Mouse (Mus musculus) midbrain, embryonic 12.5 days (tissue): Measurements from ENCODE around the gene Lrrc36. TPM values are rescaled to one million over a fixed set of nuclear protein-coding genes. Genes with fewer than 3 reads are reported as not detected.

Experiments
- ATAC-seq: fragments of 200-750 bp; cut with Nextera tagmentation; 2 replicates; pipeline ENCODE4 v1.8.0; 2017; ENCODE audit warnings: low read depth, moderate TSS enrichment, moderate library complexity; ENCODE audit not compliant: low FRiP score
- H3K27ac ChIP-seq: fragments of 300-500 bp; sonication (generic); replicated peaks from 2 replicates; pipeline ENCODE4 v1.5.1; 2016; ENCODE audit warnings: mild to moderate bottlenecking
- H3K27me3 ChIP-seq: fragments of 300-500 bp; sonication (generic); 2 replicates; pipeline ENCODE4 v1.6.1; 2016; ENCODE audit warnings: mild to moderate bottlenecking
- H3K36me3 ChIP-seq: fragments of 300-500 bp; sonication (generic); 2 replicates; pipeline ENCODE4 v1.6.1; 2016
- H3K4me1 ChIP-seq: fragments of 300-500 bp; sonication (generic); 2 replicates; pipeline ENCODE4 v1.6.1; 2016
- H3K4me2 ChIP-seq: fragments of 300-500 bp; sonication (generic); replicated peaks from 2 replicates; pipeline ENCODE4 v1.6.1; 2016; ENCODE audit warnings: mild to moderate bottlenecking, moderate library complexity
- H3K4me3 ChIP-seq: fragments of 300-500 bp; sonication (generic); 2 replicates; pipeline ENCODE4 v1.5.1; 2016; ENCODE audit warnings: mild to moderate bottlenecking
- H3K9ac ChIP-seq: fragments of 300-500 bp; sonication (generic); replicated peaks from 2 replicates; pipeline ENCODE4 v1.6.1; 2016; ENCODE audit warnings: mild to moderate bottlenecking, moderate library complexity
- H3K9me3 ChIP-seq: fragments of 300-500 bp; sonication (generic); 2 replicates; pipeline ENCODE4 v1.6.1; 2016; ENCODE audit warnings: mild to moderate bottlenecking
- whole genome bisulfite sequencing: fragments of 180-500 bp; shearing (Covaris S2); methylation state at CpG from one replicate; pipeline ENCODE4 v1.1.7; 2016; 5-methylcytosine and 5-hydroxymethylcytosine counted together
- polyA plus RNA-seq: library from polyadenylated mRNA; unstranded; fragments of >200 nt; fragmentation: Nextera tagmentation; extraction: Ambion mirVana; gene quantifications from 2 replicates; pipeline ENCODE4 v1.2.1, GENCODE M21; 2016

Lrrc36 gene
- polyA plus RNA-seq, 1 experiment from 2014 or later = 3.4 TPM

DNA sequence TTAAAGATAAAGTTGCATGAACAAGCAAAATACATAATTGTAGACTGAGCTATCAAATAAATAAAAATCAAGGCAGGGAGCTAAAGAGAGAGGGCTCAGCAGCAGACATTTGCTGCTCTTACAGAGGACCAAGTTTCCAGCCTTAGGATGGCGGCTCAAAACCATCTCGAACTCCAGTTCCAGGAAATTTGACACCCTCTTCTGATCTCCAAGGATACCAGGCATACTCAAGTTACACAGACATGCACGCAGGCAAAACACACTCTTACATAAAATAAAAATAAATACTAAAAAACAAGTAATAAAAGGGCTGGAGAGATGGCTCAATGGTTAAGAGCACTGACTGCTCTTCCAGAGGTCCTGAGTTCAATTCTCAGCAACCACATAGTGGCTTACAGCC is 80.1 kb downstream of the Lrrc36 start:
- WGBS = 67% methylated on average over 3 of the region's 3 CpGs
- no peak for ATAC-seq
- peaks cover 27% of the 10 kb centered on the region for H3K4me1 ChIP-seq

DNA sequence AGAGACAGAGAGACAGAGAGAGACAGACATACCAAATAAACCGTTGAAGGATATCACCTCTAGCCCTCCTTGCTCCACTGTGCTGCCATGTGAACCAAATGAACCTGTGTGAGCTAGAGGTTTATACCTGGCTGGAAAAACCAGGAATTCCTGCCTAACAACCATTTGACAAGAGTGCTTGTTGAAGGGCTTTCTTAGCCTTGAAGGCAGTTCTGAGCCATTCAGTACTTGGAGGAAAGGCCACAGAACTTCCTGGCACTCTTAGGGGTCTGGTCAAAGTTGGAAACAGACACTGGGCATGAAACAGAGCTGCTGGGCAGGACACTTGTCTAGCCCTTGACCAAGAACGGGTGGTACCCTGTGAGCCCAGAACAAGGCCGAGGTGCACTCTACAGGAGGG is 81.2 kb downstream of the Lrrc36 start:
- 92% methylated on average over 3 of the region's 3 CpGs for WGBS
- no peak overlapping the region for H3K27ac ChIP-seq
- H3K9me3 ChIP-seq = no peaks in the 10 kb centered on the region
- no peak overlapping the region for H3K9ac ChIP-seq
- H3K36me3 ChIP-seq = no peaks in the 10 kb centered on the region
- ATAC-seq = no peak
- H3K4me1 ChIP-seq = peaks cover 27% of the 10 kb centered on the region
- 0 out of 2 replicates have a peak, but pooled peaks cover 6% of the 10 kb centered on the region for H3K27me3 ChIP-seq
- H3K4me2 ChIP-seq = no peak overlapping the region
- H3K4me3 ChIP-seq = no peak overlapping the region

More for the DNA sequence above, 80.1 kb downstream of the Lrrc36 start:
- 0 out of 2 replicates have a peak, but pooled peaks cover 6% of the 10 kb centered on the region for H3K27me3 ChIP-seq
- H3K27ac ChIP-seq = no peak overlapping the region
- no peaks in the 10 kb centered on the region for H3K9me3 ChIP-seq
- H3K9ac ChIP-seq = no peak overlapping the region
- H3K4me3 ChIP-seq = no peak overlapping the region
- H3K4me2 ChIP-seq = no peak overlapping the region
- H3K36me3 ChIP-seq = no peaks in the 10 kb centered on the region

DNA sequence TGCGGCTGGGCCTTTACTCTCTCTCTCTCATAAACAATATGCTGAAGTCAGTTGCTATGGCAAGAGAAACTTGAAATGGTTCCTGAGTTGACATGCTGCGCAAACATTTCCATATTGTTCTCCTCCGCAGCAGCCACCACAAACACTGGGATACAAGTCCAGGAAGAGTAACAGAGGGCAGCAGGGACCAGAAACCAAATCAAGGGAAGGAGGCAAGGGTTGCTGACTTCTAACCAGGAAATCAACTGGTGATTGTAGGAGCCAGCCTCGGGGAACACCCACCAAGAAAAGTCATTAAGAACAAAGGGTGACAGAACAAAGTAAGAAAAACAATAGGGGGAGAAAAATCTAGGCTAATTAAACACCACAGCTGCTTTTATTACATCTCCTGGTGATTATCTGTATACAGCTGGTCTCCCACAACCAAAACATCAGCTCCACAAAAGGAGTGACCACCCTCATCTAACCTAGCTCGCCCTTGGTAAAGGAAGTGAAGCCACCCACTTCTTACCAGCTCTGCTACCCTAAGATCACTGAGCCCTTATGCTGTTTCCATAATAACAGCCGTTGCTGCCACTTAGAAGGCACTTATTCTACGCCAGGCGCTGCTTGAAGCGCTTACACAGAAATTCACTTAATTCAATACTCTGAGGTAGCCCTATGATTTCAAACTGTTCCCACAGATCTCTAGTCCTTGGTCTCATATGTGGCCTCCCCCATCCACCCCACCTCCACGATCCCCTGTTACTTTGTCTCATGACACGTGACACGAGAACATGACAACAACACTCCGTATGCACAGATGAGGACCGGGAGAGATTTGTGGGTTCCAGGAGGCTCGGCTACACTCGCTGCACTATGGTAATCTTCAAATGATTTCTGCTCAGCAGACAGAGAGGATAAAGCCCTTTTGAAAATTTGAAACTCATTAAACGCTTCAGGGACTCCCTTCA is 82.3 kb downstream of the Lrrc36 start:
- WGBS = 25% methylated on average over 17 of the region's 17 CpGs
- H3K27ac ChIP-seq = no peak overlapping the region
- H3K4me3 ChIP-seq = peak overlapping the region; percentile 76
- peak overlapping the region; percentile 89 for H3K4me2 ChIP-seq
- peaks cover 27% of the 10 kb centered on the region for H3K4me1 ChIP-seq
- ATAC-seq = peak; percentile 12; the same call in 1 of the 2 replicates
- 0 out of 2 replicates have a peak, but pooled peaks cover 6% of the 10 kb centered on the region for H3K27me3 ChIP-seq
- no peaks in the 10 kb centered on the region for H3K36me3 ChIP-seq
- H3K9ac ChIP-seq = peak overlapping the region; percentile 77
- H3K9me3 ChIP-seq = no peaks in the 10 kb centered on the region

DNA sequence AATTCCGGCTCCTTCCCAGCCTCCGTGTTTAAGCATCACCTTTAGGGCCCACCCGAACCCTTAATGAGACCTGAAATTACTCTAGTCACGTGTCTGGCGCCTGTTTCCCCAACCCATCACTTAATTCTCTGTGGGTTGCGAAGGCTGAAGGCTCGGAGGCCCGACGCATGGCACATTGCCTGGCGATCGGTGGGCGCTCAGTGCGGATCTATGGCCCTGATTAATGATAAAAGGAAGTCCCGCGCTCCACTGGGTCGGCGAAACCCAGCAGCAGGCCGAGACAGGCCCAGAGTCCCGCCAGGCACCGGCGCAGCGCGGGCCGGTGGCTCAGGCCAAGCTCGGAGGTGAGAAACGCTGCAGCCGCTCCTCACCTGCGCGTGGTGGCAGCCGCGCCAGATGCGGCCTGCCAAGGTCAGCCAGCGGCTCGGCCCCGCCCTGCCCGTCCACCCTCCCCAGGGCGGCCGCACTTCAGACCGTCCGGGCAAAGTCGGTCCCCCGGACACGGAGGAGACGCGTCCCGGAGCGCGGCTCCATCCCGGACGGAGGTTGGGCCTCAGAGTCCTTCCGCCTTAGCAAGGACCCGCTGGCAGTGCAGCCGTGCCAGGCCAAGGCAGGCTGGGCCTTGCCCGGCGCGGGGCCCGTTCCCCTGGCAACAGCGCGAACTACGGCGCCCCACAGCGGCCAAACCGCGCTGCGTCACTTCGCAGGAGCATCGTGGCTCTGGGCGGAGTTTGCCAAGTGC is 83.2 kb downstream of the Lrrc36 start, which contains the start of gene Zdhhc1:
TSS of gene Zdhhc1 (minus strand) at position 464 of the 742 bp plus-strand sequence.
- H3K4me2 ChIP-seq = peak within 1 kb of the TSS; percentile 89
- H3K9ac ChIP-seq = peak within 1 kb of the TSS; percentile 77
- H3K4me3 ChIP-seq = peak within 1 kb of the TSS; percentile 76
- peak within 1 kb of the TSS; percentile 40 for H3K27ac ChIP-seq
- 0 out of 2 replicates have a peak, but pooled peaks cover 6% of the 10 kb centered on the region for H3K27me3 ChIP-seq
- under 1% methylated on average over 67 of the region's 68 CpGs for WGBS
- peak; percentile 82 for ATAC-seq
- H3K9me3 ChIP-seq = no peaks in the 10 kb centered on the region
- H3K4me1 ChIP-seq = peaks cover 27% of the 10 kb centered on the region
- H3K36me3 ChIP-seq = no peaks in the 10 kb centered on the region

DNA sequence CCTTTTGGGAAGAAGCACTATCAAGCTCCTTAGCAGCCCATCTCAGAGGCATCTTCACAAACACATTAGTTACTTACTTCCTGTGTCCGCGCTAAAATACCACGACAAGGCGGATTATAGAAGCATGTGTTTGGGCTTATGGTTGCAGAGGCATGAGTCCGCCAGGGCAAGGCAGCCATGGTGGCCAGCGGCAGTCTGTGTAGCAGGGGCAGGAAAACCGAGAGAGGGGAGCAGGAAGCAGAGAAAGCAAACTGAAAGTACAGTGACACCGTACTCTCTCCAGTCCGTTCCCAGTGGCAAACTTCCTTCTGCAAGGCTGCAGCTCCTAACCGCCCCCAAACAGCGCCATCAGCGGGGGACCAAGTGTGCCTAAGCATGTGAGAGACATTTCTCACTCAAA is 86.4 kb downstream of the Lrrc36 start:
- Histone ChIP-seq H3K4me1 (peaks cover 23% of the 10 kb centered on the region), H3K4me2 (no peak overlapping the region), H3K9me3 (no peaks in the 10 kb centered on the region), H3K9ac (no peak overlapping the region), H3K27me3 (0 out of 2 replicates have a peak, but pooled peaks cover 4% of the 10 kb centered on the region), H3K36me3 (no peaks in the 10 kb centered on the region), H3K27ac (no peak overlapping the region), H3K4me3 (no peak overlapping the region)
- 74% methylated on average over 12 of the region's 12 CpGs for WGBS
- ATAC-seq = no peak

DNA sequence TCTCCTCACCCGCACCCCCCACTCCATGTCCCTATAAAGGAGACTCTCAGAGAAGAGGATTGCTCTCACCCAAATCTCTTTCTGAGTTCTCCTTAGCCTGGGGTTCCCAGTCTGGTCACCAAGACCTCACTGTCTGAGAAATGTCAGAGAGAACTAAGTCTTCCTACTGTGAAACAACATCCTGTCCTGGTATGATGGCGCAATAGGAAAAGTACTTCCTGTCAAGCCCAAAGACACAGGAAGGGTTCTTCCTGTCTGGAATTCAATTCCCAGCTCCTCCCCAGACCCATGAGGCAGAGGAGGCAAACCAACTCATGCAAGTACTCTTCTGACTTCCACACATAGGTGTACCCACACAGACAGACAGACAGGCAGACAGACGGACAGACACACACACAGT is 91.2 kb downstream of the Lrrc36 start:
- ATAC-seq = no peak
- Histone ChIP-seq H3K4me2 (no peak overlapping the region), H3K4me3 (no peak overlapping the region), H3K27me3 (no peaks in the 10 kb centered on the region), H3K27ac (no peak overlapping the region), H3K9me3 (no peaks in the 10 kb centered on the region), H3K36me3 (no peaks in the 10 kb centered on the region), H3K9ac (no peak overlapping the region), H3K4me1 (peaks cover 8% of the 10 kb centered on the region)
- WGBS = 90% methylated on average over 3 of the region's 3 CpGs

DNA sequence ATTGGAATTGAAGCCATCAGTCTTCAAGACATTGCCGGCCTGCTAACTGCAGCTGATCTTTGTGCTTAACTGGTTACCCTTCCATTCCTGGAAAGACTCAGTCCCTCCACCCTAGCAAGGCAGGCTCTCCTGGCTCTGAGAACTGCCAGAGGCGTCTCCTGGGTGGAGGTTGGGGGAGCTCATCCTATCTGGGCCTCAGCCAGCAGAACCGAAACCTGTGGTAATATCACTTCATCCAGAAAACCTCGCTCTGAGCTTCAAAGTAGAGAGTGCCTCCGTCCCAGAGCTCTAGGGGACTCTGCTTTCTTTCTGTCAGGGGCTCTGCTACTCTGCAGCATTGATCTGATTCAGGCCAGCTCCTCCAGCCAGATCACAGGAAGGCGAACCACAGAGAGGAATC is 93.6 kb downstream of the Lrrc36 start:
- no peak for ATAC-seq
- Histone ChIP-seq H3K4me1 (peaks cover 8% of the 10 kb centered on the region), H3K27me3 (no peaks in the 10 kb centered on the region), H3K4me2 (no peak overlapping the region), H3K4me3 (no peak overlapping the region), H3K9ac (no peak overlapping the region), H3K36me3 (no peaks in the 10 kb centered on the region), H3K27ac (no peak overlapping the region), H3K9me3 (no peaks in the 10 kb centered on the region)
- WGBS = 78% methylated on average over 6 of the region's 6 CpGs

DNA sequence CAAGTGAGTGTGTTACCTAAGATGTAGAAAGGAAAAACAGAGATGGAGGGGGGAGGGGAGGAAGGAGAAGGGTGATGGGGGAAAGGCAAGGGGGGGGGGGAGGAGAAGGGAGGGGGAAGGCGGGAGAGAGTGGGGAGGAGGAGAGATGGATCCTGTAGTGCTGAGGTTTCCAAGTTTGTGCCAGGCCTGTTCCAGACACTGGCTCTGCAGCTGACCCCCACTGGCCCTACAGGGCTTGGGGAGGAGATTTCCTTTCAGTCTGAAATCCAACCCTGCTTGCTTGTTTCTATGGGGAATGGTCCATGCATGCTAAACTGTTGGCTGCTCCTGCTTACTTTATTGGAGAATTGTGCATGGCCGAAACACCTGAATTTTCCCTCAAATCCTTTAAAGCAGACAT is 95.4 kb downstream of the Lrrc36 start:
- Histone ChIP-seq H3K4me3 (no peak overlapping the region), H3K27me3 (no peaks in the 10 kb centered on the region), H3K9ac (no peak overlapping the region), H3K4me2 (no peak overlapping the region), H3K9me3 (no peaks in the 10 kb centered on the region), H3K4me1 (peaks cover 8% of the 10 kb centered on the region), H3K36me3 (no peaks in the 10 kb centered on the region), H3K27ac (no peak overlapping the region)
- no peak for ATAC-seq
- WGBS = 56% methylated on average over 1 of the region's 2 CpGs

DNA sequence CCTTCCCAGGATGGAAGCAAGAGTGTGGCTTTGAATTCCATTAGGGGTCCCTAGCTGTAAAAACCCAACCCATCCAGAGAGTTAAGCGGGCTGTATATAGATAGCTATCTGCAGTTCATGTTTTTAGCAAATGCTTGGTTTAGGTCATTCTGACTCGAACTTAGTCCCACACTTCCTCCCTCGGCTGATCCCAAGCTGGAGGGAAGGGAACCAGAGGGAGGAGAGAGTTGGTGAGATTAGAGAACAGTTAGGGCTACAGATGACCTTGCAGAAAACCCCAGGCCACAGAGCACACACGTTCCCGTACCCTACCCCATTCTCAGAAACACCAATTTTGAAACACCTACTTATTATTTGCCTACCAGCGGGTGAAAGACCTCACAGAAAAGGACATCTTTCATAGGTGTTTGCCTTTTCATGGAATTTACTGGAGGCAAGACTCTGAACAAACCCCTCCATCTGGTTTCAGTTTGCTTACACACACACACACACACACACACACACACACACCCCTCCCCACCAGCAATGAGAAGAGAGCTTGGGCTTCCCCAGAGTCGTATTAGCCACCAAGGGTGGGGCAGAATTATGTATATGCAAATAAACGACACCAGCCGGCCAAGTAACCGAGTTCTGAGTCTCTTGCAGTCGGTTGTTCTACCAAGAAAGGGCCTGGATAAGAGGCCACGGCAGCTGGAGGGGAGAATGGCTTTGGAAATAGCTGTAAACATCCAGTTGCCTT is 96.8 kb downstream of the Lrrc36 start:
- ATAC-seq = no peak
- 63% methylated on average over 12 of the region's 12 CpGs for WGBS
- Histone ChIP-seq H3K27ac (no peak overlapping the region), H3K4me1 (peaks cover 8% of the 10 kb centered on the region), H3K4me2 (no peak overlapping the region), H3K9me3 (no peaks in the 10 kb centered on the region), H3K4me3 (no peak overlapping the region), H3K36me3 (no peaks in the 10 kb centered on the region), H3K27me3 (peaks cover 6% of the 10 kb centered on the region), H3K9ac (no peak overlapping the region)
